Mouse (Mus musculus) right cerebral cortex, postnatal 14 days (tissue): ENCODE data around the gene Rnf13.
"Not testable (repeated sequence)": the region's sequence is repeated elsewhere in the genome, so short reads cannot be mapped to it uniquely, and the experiment has no call there.

Experiments used
- DNase-seq: peaks from one replicate; pipeline ENCODE4 v3.0.0; 2022

Rnf13 gene

GRCm38 (mm10) chr3:57735511-57736370, at the start of gene Rnf13:
Gene Rnf13 (plus strand): TSS chr3:57736062.
- DNase-seq: peak; percentile 96

- DNase-seq: no peak
These were observed 44.1 kb upstream of the Rnf13 start for GRCm38 (mm10) chr3:57691772-57692171.

GRCm38 (mm10) chr3:57692719-57693118, 43.1 kb upstream of the Rnf13 start, which contains the start of gene Ankub1:
Gene Ankub1 (minus strand): TSS chr3:57692799.
- DNase-seq: no peak

- no peak for DNase-seq
These were observed 39.6 kb upstream of the Rnf13 start for GRCm38 (mm10) chr3:57696249-57696648.

- DNase-seq: no peak
These were observed 39.1 kb upstream of the Rnf13 start for GRCm38 (mm10) chr3:57696779-57697178.

GRCm38 (mm10) chr3:57714151-57714550, 21.7 kb upstream of the Rnf13 start:
- DNase-seq: no peak

GRCm38 (mm10) chr3:57732206-57732915, 3.5 kb upstream of the Rnf13 start:
- no peak for DNase-seq

GRCm38 (mm10) chr3:57736419-57737095, 695 bp downstream of the Rnf13 start:
- DNase-seq: no peak

- DNase-seq: no peak
These were observed 4.0 kb downstream of the Rnf13 start for GRCm38 (mm10) chr3:57739830-57740229.

GRCm38 (mm10) chr3:57748576-57749267, 12.9 kb downstream of the Rnf13 start:
- no peak for DNase-seq

- DNase-seq: no peak
These were observed 41.1 kb downstream of the Rnf13 start for GRCm38 (mm10) chr3:57776915-57777314.

- DNase-seq: no peak
These were observed 52.6 kb downstream of the Rnf13 start for GRCm38 (mm10) chr3:57788472-57788871.

GRCm38 (mm10) chr3:57789005-57789962, 53.4 kb downstream of the Rnf13 start:
- no peak for DNase-seq

- no peak for DNase-seq
These were observed 55.2 kb downstream of the Rnf13 start for GRCm38 (mm10) chr3:57791104-57791503.

- DNase-seq: not testable (repeated sequence)
These were observed 59.2 kb downstream of the Rnf13 start for GRCm38 (mm10) chr3:57795071-57795470.

- DNase-seq: no peak
These were observed 79.6 kb downstream of the Rnf13 start for GRCm38 (mm10) chr3:57815447-57815846.

GRCm38 (mm10) chr3:57825866-57826265, 90.0 kb downstream of the Rnf13 start:
- peak; percentile 29 for DNase-seq

- no peak for DNase-seq
These were observed 97.7 kb downstream of the Rnf13 start for GRCm38 (mm10) chr3:57833585-57833984.

GRCm38 (mm10) chr3:57836911-57837310, 101.0 kb downstream of the Rnf13 start:
- no peak for DNase-seq

GRCm38 (mm10) chr3:57843775-57844174, 107.9 kb downstream of the Rnf13 start:
- DNase-seq: no peak
